Mouse (Mus musculus) bone marrow, adult 2 months (tissue): Measurements from ENCODE around the gene Iqgap3. TPM values are rescaled to one million over a fixed set of nuclear protein-coding genes. Genes with fewer than 3 reads are reported as not detected.

ENCODE experiments used
- H3K27ac ChIP-seq: fragments of 200-500 bp; 2 replicates; pipeline ENCODE4 v1.5.1; 2012; ENCODE audit warnings: low read depth, mild to moderate bottlenecking, control low read depth, inconsistent platforms, low read length; ENCODE audit not compliant: control insufficient read depth, poor library complexity, insufficient read depth
- H3K4me1 ChIP-seq: fragments of 200-500 bp; 2 replicates; pipeline ENCODE4 v1.6.1; 2011; ENCODE audit warnings: low read length; ENCODE audit not compliant: control insufficient read depth, insufficient read depth
- H3K4me3 ChIP-seq: fragments of 200-500 bp; replicated peaks from 2 replicates; pipeline ENCODE3; 2011; ENCODE audit warnings: mild to moderate bottlenecking, low read depth, low read length, control low read depth; ENCODE audit not compliant: control insufficient read depth
- CTCF ChIP-seq: fragments of 200-500 bp; IDR thresholded peaks from 2 replicates; pipeline ENCODE4 v1.5.1; 2011; ENCODE audit warnings: low read length, control low read depth; ENCODE audit not compliant: control insufficient read depth, insufficient read depth
- POLR2A ChIP-seq: fragments of 200-500 bp; IDR thresholded peaks from 2 replicates; pipeline ENCODE4 v1.6.1; 2011; ENCODE audit warnings: low read depth, mild to moderate bottlenecking, control low read depth, low read length, borderline replicate concordance; ENCODE audit not compliant: control insufficient read depth
- WGBS: fragments of 180-500 bp; shearing (Covaris S2); methylation state at CpG from one replicate; pipeline ENCODE4 v1.1.7; 2018; 5-methylcytosine and 5-hydroxymethylcytosine counted together
- polyA plus RNA-seq: library from polyadenylated mRNA; stranded (reverse); fragments of >200 nt; gene quantifications from 2 replicates; pipeline ENCODE4 v1.2.4, GENCODE M21; 2011; ENCODE audit warnings: low replicate concordance; ENCODE audit not compliant: missing spikeins, insufficient read depth, insufficient read length

The Iqgap3 gene
- polyA plus RNA-seq, 1 experiment, result 21.5 TPM

- no peak for TF ChIP-seq CTCF
- TF ChIP-seq POLR2A, result no peak
- 35% methylated on average over 3 of the region's 3 CpGs for WGBS
- no peaks in the 10 kb centered on the region for H3K4me1 ChIP-seq
- H3K4me3 ChIP-seq, result no peak overlapping the region
- H3K27ac ChIP-seq, result no peak overlapping the region
Observed at GRCm38 (mm10) chr3:88127636-88128035, 45.9 kb downstream of the Iqgap3 start.

GRCm38 (mm10) chr3:88128056-88128455 is 46.3 kb downstream of the Iqgap3 start:
- 75% methylated on average over 5 of the region's 5 CpGs for WGBS
- no peak for TF ChIP-seq POLR2A
- TF ChIP-seq CTCF, result no peak
- Histone ChIP-seq H3K27ac (no peak overlapping the region), H3K4me1 (no peaks in the 10 kb centered on the region), H3K4me3 (no peak overlapping the region)

GRCm38 (mm10) chr3:88129006-88129405 is 47.2 kb downstream of the Iqgap3 start:
- TF ChIP-seq POLR2A (no peak), CTCF (no peak)
- WGBS, result 74% methylated on average over 4 of the region's 4 CpGs
- H3K4me3 ChIP-seq, result no peak overlapping the region
- no peak overlapping the region for H3K27ac ChIP-seq
- H3K4me1 ChIP-seq, result peaks cover 3% of the 10 kb centered on the region; the same call in 1 of the 2 replicates

- TF ChIP-seq CTCF (no peak), POLR2A (no peak)
- Histone ChIP-seq H3K27ac (no peak overlapping the region), H3K4me1 (peaks cover 3% of the 10 kb centered on the region; the same call in 1 of the 2 replicates), H3K4me3 (no peak overlapping the region)
- 79% methylated on average over 3 of the region's 3 CpGs for WGBS
Observed at GRCm38 (mm10) chr3:88131071-88131470, 49.3 kb downstream of the Iqgap3 start.

GRCm38 (mm10) chr3:88132492-88132891 is 50.7 kb downstream of the Iqgap3 start:
- no peak for TF ChIP-seq POLR2A
- no peak for TF ChIP-seq CTCF

GRCm38 (mm10) chr3:88133187-88133771 is 51.5 kb downstream of the Iqgap3 start:
- WGBS, result 70% methylated on average over 4 of the region's 4 CpGs
- Histone ChIP-seq H3K4me1 (peaks cover 3% of the 10 kb centered on the region; the same call in 1 of the 2 replicates), H3K4me3 (no peak overlapping the region), H3K27ac (no peak overlapping the region)
- TF ChIP-seq CTCF (no peak), POLR2A (no peak)

More at GRCm38 (mm10) chr3:88132492-88132891, 50.7 kb downstream of the Iqgap3 start:
- 92% methylated on average over 2 of the region's 2 CpGs for WGBS
- Histone ChIP-seq H3K4me3 (no peak overlapping the region), H3K4me1 (peaks cover 3% of the 10 kb centered on the region; the same call in 1 of the 2 replicates), H3K27ac (no peak overlapping the region)

GRCm38 (mm10) chr3:88136346-88136745 is 54.6 kb downstream of the Iqgap3 start:
- WGBS, result 85% methylated on average over 9 of the region's 9 CpGs
- no peak for TF ChIP-seq POLR2A
- TF ChIP-seq CTCF, result no peak
- H3K4me1 ChIP-seq, result peaks cover 5% of the 10 kb centered on the region; the same call in 1 of the 2 replicates

GRCm38 (mm10) chr3:88136945-88137494 is 55.2 kb downstream of the Iqgap3 start:
- peaks cover 5% of the 10 kb centered on the region; the same call in 1 of the 2 replicates for H3K4me1 ChIP-seq
- TF ChIP-seq POLR2A, result no peak
- no peak for TF ChIP-seq CTCF
- H3K27ac ChIP-seq, result no peak overlapping the region
- H3K4me3 ChIP-seq, result no peak overlapping the region
- 78% methylated on average over 4 of the region's 4 CpGs for WGBS

More at GRCm38 (mm10) chr3:88136346-88136745, 54.6 kb downstream of the Iqgap3 start:
- Histone ChIP-seq H3K4me3 (no peak overlapping the region), H3K27ac (no peak overlapping the region)

GRCm38 (mm10) chr3:88137821-88138220 is 56.0 kb downstream of the Iqgap3 start:
- TF ChIP-seq POLR2A (no peak), CTCF (no peak)
- Histone ChIP-seq H3K27ac (peak overlapping the region; percentile 23; the same call in 1 of the 2 replicates), H3K4me3 (peak overlapping the region; percentile 39), H3K4me1 (peaks cover 5% of the 10 kb centered on the region; the same call in 1 of the 2 replicates)
- 2% methylated on average over 3 of the region's 3 CpGs for WGBS
